Mouse (Mus musculus): Measurements from ENCODE around the gene 1190005I06Rik. TPM values are rescaled to one million over a fixed set of nuclear protein-coding genes. Genes with fewer than 3 reads are reported as not detected.
A peak's percentile ranks its signal among the peaks of the same experiment; 100 is the strongest.

The 1190005I06Rik gene
- polyA plus RNA-seq (2014; fragmentation: Nextera tagmentation; extraction: Ambion mirVana): 1.6 and 2.8 TPM in 2 replicates

- Histone ChIP-seq H3K4me3 (ENCODE audit: low read depth, low read length) (no peak within 1 kb of the TSS), H3K4me2 (ENCODE audit: low read length) (no peak within 1 kb of the TSS)
Observed at GRCm38 (mm10) chr8:120647532-120647931, at the start of gene 1190005I06Rik. 1190005I06Rik (minus strand) TSS chr8:120647632.

GRCm38 (mm10) chr8:120696401-120697153, 49.1 kb upstream of the 1190005I06Rik start:
- Histone ChIP-seq H3K27ac (ENCODE audit: low read depth) (peak overlapping the region; percentile 83), H3K9me3 (ENCODE audit: control insufficient read depth, low read length) (no peaks in the 10 kb centered on the region), H3K4me1 (replicated peaks; ENCODE audit: control insufficient read depth, insufficient read depth, low read length) (peaks cover 51% of the 10 kb centered on the region), H3K4me3 (ENCODE audit: low read depth, low read length) (no peak overlapping the region), H3K27me3 (replicated peaks; ENCODE audit: control insufficient read depth, insufficient read depth, low read length) (no peaks in the 10 kb centered on the region), H3K4me2 (ENCODE audit: low read length) (peak overlapping the region; percentile 9; the same call in 1 of the 2 replicates), H3K9ac (ENCODE audit: low read length) (no peak overlapping the region), H3K36me3 (ENCODE audit: control insufficient read depth, insufficient read depth, low read length) (no peaks in the 10 kb centered on the region)
- 27% methylated on average over 13 of the region's 13 CpGs for WGBS
- DNase-seq (ENCODE audit: low spot score) (peak; percentile 74), ATAC-seq (replicated peaks; ENCODE audit: low FRiP score, low TSS enrichment, low read depth) (no peak)

More at GRCm38 (mm10) chr8:120647532-120647931, at the start of gene 1190005I06Rik:
- ATAC-seq (replicated peaks; ENCODE audit: low FRiP score, low TSS enrichment, low read depth): no peak
- Histone ChIP-seq H3K27ac (ENCODE audit: low read depth) (no peak within 1 kb of the TSS), H3K27me3 (replicated peaks; ENCODE audit: control insufficient read depth, insufficient read depth, low read length) (no peaks in the 10 kb centered on the region), H3K36me3 (ENCODE audit: control insufficient read depth, insufficient read depth, low read length) (no peaks in the 10 kb centered on the region), H3K9me3 (ENCODE audit: control insufficient read depth, low read length) (no peaks in the 10 kb centered on the region), H3K9ac (ENCODE audit: low read length) (no peak within 1 kb of the TSS), H3K4me1 (replicated peaks; ENCODE audit: control insufficient read depth, insufficient read depth, low read length) (no peaks in the 10 kb centered on the region)
- 66% methylated on average over 7 of the region's 7 CpGs for WGBS
- DNase-seq (ENCODE audit: low spot score): no peak

GRCm38 (mm10) chr8:120693861-120694493, 46.5 kb upstream of the 1190005I06Rik start:
- no peak overlapping the region for H3K9ac ChIP-seq (ENCODE audit: low read length)
- peak overlapping the region; percentile 30 for H3K4me2 ChIP-seq (ENCODE audit: low read length)
- no peak overlapping the region for H3K4me3 ChIP-seq (ENCODE audit: low read depth, low read length)
- DNase-seq (ENCODE audit: low spot score) (peak; percentile 90), ATAC-seq (replicated peaks; ENCODE audit: low FRiP score, low TSS enrichment, low read depth) (peak; percentile 88)
- H3K27me3 ChIP-seq (replicated peaks; ENCODE audit: control insufficient read depth, insufficient read depth, low read length): no peaks in the 10 kb centered on the region
- H3K4me1 ChIP-seq (replicated peaks; ENCODE audit: control insufficient read depth, insufficient read depth, low read length): peaks cover 51% of the 10 kb centered on the region
- H3K36me3 ChIP-seq (ENCODE audit: control insufficient read depth, insufficient read depth, low read length): no peaks in the 10 kb centered on the region
- WGBS: 9% methylated on average over 22 of the region's 22 CpGs
- H3K27ac ChIP-seq (ENCODE audit: low read depth): peak overlapping the region; percentile 73
- H3K9me3 ChIP-seq (ENCODE audit: control insufficient read depth, low read length): no peaks in the 10 kb centered on the region

GRCm38 (mm10) chr8:120692934-120693333, 45.5 kb upstream of the 1190005I06Rik start:
- ATAC-seq (replicated peaks; ENCODE audit: low FRiP score, low TSS enrichment, low read depth) (no peak), DNase-seq (ENCODE audit: low spot score) (no peak)
- Histone ChIP-seq H3K27me3 (replicated peaks; ENCODE audit: control insufficient read depth, insufficient read depth, low read length) (no peaks in the 10 kb centered on the region), H3K9ac (ENCODE audit: low read length) (no peak overlapping the region), H3K4me3 (ENCODE audit: low read depth, low read length) (no peak overlapping the region), H3K4me2 (ENCODE audit: low read length) (no peak overlapping the region), H3K9me3 (ENCODE audit: control insufficient read depth, low read length) (no peaks in the 10 kb centered on the region), H3K36me3 (ENCODE audit: control insufficient read depth, insufficient read depth, low read length) (no peaks in the 10 kb centered on the region), H3K27ac (ENCODE audit: low read depth) (no peak overlapping the region), H3K4me1 (replicated peaks; ENCODE audit: control insufficient read depth, insufficient read depth, low read length) (peaks cover 43% of the 10 kb centered on the region)
- 47% methylated on average over 4 of the region's 4 CpGs for WGBS

GRCm38 (mm10) chr8:120688511-120688910, 41.1 kb upstream of the 1190005I06Rik start:
- WGBS: 84% methylated on average over 7 of the region's 7 CpGs
- H3K27me3 ChIP-seq (replicated peaks; ENCODE audit: control insufficient read depth, insufficient read depth, low read length): no peaks in the 10 kb centered on the region
- DNase-seq (ENCODE audit: low spot score) (no peak), ATAC-seq (replicated peaks; ENCODE audit: low FRiP score, low TSS enrichment, low read depth) (no peak)
- no peaks in the 10 kb centered on the region for H3K36me3 ChIP-seq (ENCODE audit: control insufficient read depth, insufficient read depth, low read length)
- H3K4me3 ChIP-seq (ENCODE audit: low read depth, low read length): no peak overlapping the region
- H3K27ac ChIP-seq (ENCODE audit: low read depth): no peak overlapping the region
- no peak overlapping the region for H3K4me2 ChIP-seq (ENCODE audit: low read length)
- peaks cover 29% of the 10 kb centered on the region for H3K4me1 ChIP-seq (replicated peaks; ENCODE audit: control insufficient read depth, insufficient read depth, low read length)
- no peaks in the 10 kb centered on the region for H3K9me3 ChIP-seq (ENCODE audit: control insufficient read depth, low read length)
- H3K9ac ChIP-seq (ENCODE audit: low read length): no peak overlapping the region

- no peaks in the 10 kb centered on the region for H3K9me3 ChIP-seq (ENCODE audit: control insufficient read depth, low read length)
- H3K27ac ChIP-seq (ENCODE audit: low read depth): no peak overlapping the region
- no peaks in the 10 kb centered on the region for H3K27me3 ChIP-seq (replicated peaks; ENCODE audit: control insufficient read depth, insufficient read depth, low read length)
- no peaks in the 10 kb centered on the region for H3K36me3 ChIP-seq (ENCODE audit: control insufficient read depth, insufficient read depth, low read length)
- no peak for DNase-seq (ENCODE audit: low spot score)
- 56% methylated on average over 8 of the region's 8 CpGs for WGBS
- no peak overlapping the region for H3K9ac ChIP-seq (ENCODE audit: low read length)
- H3K4me1 ChIP-seq (replicated peaks; ENCODE audit: control insufficient read depth, insufficient read depth, low read length): peaks cover 27% of the 10 kb centered on the region
- no peak overlapping the region for H3K4me2 ChIP-seq (ENCODE audit: low read length)
- ATAC-seq (replicated peaks; ENCODE audit: low FRiP score, low TSS enrichment, low read depth): no peak
- H3K4me3 ChIP-seq (ENCODE audit: low read depth, low read length): no peak overlapping the region
Observed at GRCm38 (mm10) chr8:120687786-120688185, 40.4 kb upstream of the 1190005I06Rik start.

GRCm38 (mm10) chr8:120686576-120686975, 39.1 kb upstream of the 1190005I06Rik start:
- H3K36me3 ChIP-seq (ENCODE audit: control insufficient read depth, insufficient read depth, low read length): no peaks in the 10 kb centered on the region
- no peak overlapping the region for H3K4me2 ChIP-seq (ENCODE audit: low read length)
- H3K27me3 ChIP-seq (replicated peaks; ENCODE audit: control insufficient read depth, insufficient read depth, low read length): no peaks in the 10 kb centered on the region
- DNase-seq (ENCODE audit: low spot score): no peak
- no peaks in the 10 kb centered on the region for H3K9me3 ChIP-seq (ENCODE audit: control insufficient read depth, low read length)
- no peak overlapping the region for H3K4me3 ChIP-seq (ENCODE audit: low read depth, low read length)
- WGBS: 78% methylated on average over 5 of the region's 5 CpGs
- ATAC-seq (replicated peaks; ENCODE audit: low FRiP score, low TSS enrichment, low read depth): no peak
- H3K27ac ChIP-seq (ENCODE audit: low read depth): no peak overlapping the region
- H3K4me1 ChIP-seq (replicated peaks; ENCODE audit: control insufficient read depth, insufficient read depth, low read length): peaks cover 25% of the 10 kb centered on the region
- H3K9ac ChIP-seq (ENCODE audit: low read length): no peak overlapping the region

GRCm38 (mm10) chr8:120686051-120686450, 38.6 kb upstream of the 1190005I06Rik start:
- 82% methylated on average over 13 of the region's 13 CpGs for WGBS
- H3K9me3 ChIP-seq (ENCODE audit: control insufficient read depth, low read length): no peaks in the 10 kb centered on the region
- ATAC-seq (replicated peaks; ENCODE audit: low FRiP score, low TSS enrichment, low read depth) (no peak), DNase-seq (ENCODE audit: low spot score) (no peak)
- peaks cover 25% of the 10 kb centered on the region for H3K4me1 ChIP-seq (replicated peaks; ENCODE audit: control insufficient read depth, insufficient read depth, low read length)
- H3K4me3 ChIP-seq (ENCODE audit: low read depth, low read length): no peak overlapping the region
- H3K27me3 ChIP-seq (replicated peaks; ENCODE audit: control insufficient read depth, insufficient read depth, low read length): no peaks in the 10 kb centered on the region
- peak overlapping the region; percentile 72; the same call in 1 of the 2 replicates for H3K27ac ChIP-seq (ENCODE audit: low read depth)
- H3K9ac ChIP-seq (ENCODE audit: low read length): no peak overlapping the region
- H3K36me3 ChIP-seq (ENCODE audit: control insufficient read depth, insufficient read depth, low read length): no peaks in the 10 kb centered on the region
- no peak overlapping the region for H3K4me2 ChIP-seq (ENCODE audit: low read length)
